Mouse (Mus musculus) bone marrow, adult 2 months (tissue): ENCODE data around the gene Tbc1d22b. TPM values are rescaled to one million over a fixed set of nuclear protein-coding genes. Genes with fewer than 3 reads are reported as not detected.
"Not testable (repeated sequence)": the region's sequence is repeated elsewhere in the genome, so short reads cannot be mapped to it uniquely, and the experiment has no call there.

Source experiments
- H3K27ac ChIP-seq: fragments of 200-500 bp; 2 replicates; pipeline ENCODE4 v1.5.1; 2012; ENCODE audit warnings: low read depth, mild to moderate bottlenecking, control low read depth, inconsistent platforms, low read length; ENCODE audit not compliant: control insufficient read depth, poor library complexity, insufficient read depth
- H3K4me1 ChIP-seq: fragments of 200-500 bp; 2 replicates; pipeline ENCODE4 v1.6.1; 2011; ENCODE audit warnings: low read length; ENCODE audit not compliant: control insufficient read depth, insufficient read depth
- H3K4me3 ChIP-seq: fragments of 200-500 bp; replicated peaks from 2 replicates; pipeline ENCODE3; 2011; ENCODE audit warnings: mild to moderate bottlenecking, low read depth, low read length, control low read depth; ENCODE audit not compliant: control insufficient read depth
- CTCF ChIP-seq: fragments of 200-500 bp; IDR thresholded peaks from 2 replicates; pipeline ENCODE4 v1.5.1; 2011; ENCODE audit warnings: low read length, control low read depth; ENCODE audit not compliant: control insufficient read depth, insufficient read depth
- POLR2A ChIP-seq: fragments of 200-500 bp; IDR thresholded peaks from 2 replicates; pipeline ENCODE4 v1.6.1; 2011; ENCODE audit warnings: low read depth, mild to moderate bottlenecking, control low read depth, low read length, borderline replicate concordance; ENCODE audit not compliant: control insufficient read depth
- WGBS: fragments of 180-500 bp; shearing (Covaris S2); methylation state at CpG from one replicate; pipeline ENCODE4 v1.1.7; 2018; 5-methylcytosine and 5-hydroxymethylcytosine counted together
- polyA plus RNA-seq: library from polyadenylated mRNA; stranded (reverse); fragments of >200 nt; gene quantifications from 2 replicates; pipeline ENCODE4 v1.2.4, GENCODE M21; 2011; ENCODE audit warnings: low replicate concordance; ENCODE audit not compliant: missing spikeins, insufficient read depth, insufficient read length

Gene Tbc1d22b
- polyA plus RNA-seq, 1 experiment, result 9.9 TPM

DNA sequence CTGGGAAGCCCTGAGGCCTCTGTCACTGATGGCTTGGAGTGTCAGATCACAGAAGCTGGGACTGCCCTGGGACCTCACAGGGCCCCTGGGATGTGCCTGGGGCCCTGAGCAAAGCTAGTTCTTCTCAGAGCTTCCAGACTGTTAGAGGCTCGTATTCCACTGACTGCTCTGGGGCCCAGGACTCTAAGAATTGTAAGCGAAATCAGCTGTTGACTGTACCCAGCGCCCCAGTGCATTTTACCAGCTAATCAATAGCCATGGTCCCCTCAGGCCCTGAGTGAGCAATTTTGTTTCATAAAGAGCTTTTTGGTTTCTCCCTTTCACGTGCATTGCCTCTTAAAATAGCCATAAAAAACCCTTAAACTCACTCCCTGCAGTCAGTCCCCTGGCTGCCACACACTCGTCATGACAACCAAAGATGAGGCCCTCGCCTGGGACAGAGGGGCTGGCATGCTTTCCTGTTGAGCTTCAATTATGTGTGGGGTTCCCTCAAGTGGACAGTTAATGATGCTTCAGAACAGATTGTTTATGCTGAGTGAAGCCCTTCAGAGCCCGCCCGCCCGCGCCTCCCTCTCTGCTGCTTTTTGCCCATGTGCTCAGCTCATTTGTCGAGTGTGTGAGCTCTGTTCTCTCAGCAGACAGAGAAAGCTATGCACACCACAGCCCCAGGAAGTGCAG lies 39.8 kb downstream of the Tbc1d22b start:
- H3K27ac ChIP-seq, result no peak overlapping the region
- TF ChIP-seq POLR2A, result no peak
- TF ChIP-seq CTCF, result no peak
- WGBS, result 79% methylated on average over 11 of the region's 11 CpGs
- H3K4me3 ChIP-seq, result no peak overlapping the region
- H3K4me1 ChIP-seq, result no peaks in the 10 kb centered on the region

- 88% methylated on average over 15 of the region's 15 CpGs for WGBS
- TF ChIP-seq CTCF, result no peak
- no peak for TF ChIP-seq POLR2A
- H3K4me1 ChIP-seq, result no peaks in the 10 kb centered on the region
- no peak overlapping the region for H3K27ac ChIP-seq
- no peak overlapping the region for H3K4me3 ChIP-seq
These were observed 46.5 kb downstream of the Tbc1d22b start for GRCm38 (mm10) chr17:29595891-29596770.

GRCm38 (mm10) chr17:29596771-29597132 lies 47.2 kb downstream of the Tbc1d22b start:
- WGBS, result 89% methylated on average over 13 of the region's 13 CpGs
- H3K4me3 ChIP-seq, result no peak overlapping the region
- H3K27ac ChIP-seq, result no peak overlapping the region
- H3K4me1 ChIP-seq, result no peaks in the 10 kb centered on the region
- TF ChIP-seq CTCF (no peak), POLR2A (no peak)

GRCm38 (mm10) chr17:29599051-29599450 lies 49.5 kb downstream of the Tbc1d22b start:
- no peak overlapping the region for H3K4me3 ChIP-seq
- TF ChIP-seq POLR2A (no peak), CTCF (no peak)
- no peaks in the 10 kb centered on the region for H3K4me1 ChIP-seq
- no peak overlapping the region for H3K27ac ChIP-seq
- 94% methylated on average over 14 of the region's 14 CpGs for WGBS

GRCm38 (mm10) chr17:29599537-29599936 lies 50.0 kb downstream of the Tbc1d22b start:
- WGBS, result 90% methylated on average over 8 of the region's 8 CpGs
- Histone ChIP-seq H3K27ac (no peak overlapping the region), H3K4me1 (no peaks in the 10 kb centered on the region), H3K4me3 (no peak overlapping the region)
- no peak for TF ChIP-seq POLR2A
- no peak for TF ChIP-seq CTCF

DNA sequence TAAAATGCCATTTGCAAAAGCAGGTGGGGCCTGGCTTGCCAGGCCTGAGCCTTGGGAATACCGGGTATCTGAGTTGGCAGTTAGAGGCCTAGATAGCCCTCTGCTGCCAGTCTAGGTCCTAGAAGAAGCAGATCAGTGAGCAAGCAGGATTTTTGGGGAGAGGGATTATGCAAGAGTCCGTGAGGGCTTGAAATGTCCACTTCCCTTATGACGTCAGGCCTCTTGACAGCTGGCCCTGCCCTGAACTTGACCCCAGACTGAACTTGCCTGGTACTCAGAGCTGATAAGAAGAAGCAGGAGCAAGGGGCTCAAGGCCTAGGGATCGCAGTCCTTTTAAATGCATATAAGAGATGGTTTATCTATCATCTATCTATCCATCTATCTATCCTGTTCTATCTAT lies 51.8 kb downstream of the Tbc1d22b start:
- Histone ChIP-seq H3K4me3 (no peak overlapping the region), H3K27ac (no peak overlapping the region), H3K4me1 (no peaks in the 10 kb centered on the region)
- TF ChIP-seq POLR2A, result no peak
- no peak for TF ChIP-seq CTCF
- WGBS, result 49% methylated on average over 4 of the region's 4 CpGs

GRCm38 (mm10) chr17:29603283-29603682 lies 53.7 kb downstream of the Tbc1d22b start:
- Histone ChIP-seq H3K27ac (no peak overlapping the region), H3K4me1 (no peaks in the 10 kb centered on the region), H3K4me3 (no peak overlapping the region)
- TF ChIP-seq CTCF, result peak; percentile 92
- no peak for TF ChIP-seq POLR2A
- WGBS, result 28% methylated on average over 6 of the region's 6 CpGs

GRCm38 (mm10) chr17:29613453-29613852 lies 63.9 kb downstream of the Tbc1d22b start:
- not testable (repeated sequence) for H3K27ac ChIP-seq, H3K4me3 ChIP-seq, H3K4me1 ChIP-seq
- WGBS, result 81% methylated on average over 5 of the region's 5 CpGs
